Mouse (Mus musculus) retina, adult 2 months (tissue): ENCODE results near the gene Acox2.

Source experiments
- DNase-seq: peaks from one replicate; pipeline ENCODE4 v3.0.0-alpha.2; 2012; ENCODE audit warnings: low read depth, low spot score

The Acox2 gene

GRCm38 (mm10) chr14:8250141-8250871 lies 8.8 kb downstream of the Acox2 start:
- no peak for DNase-seq

- no peak for DNase-seq
These were observed 9.9 kb downstream of the Acox2 start for GRCm38 (mm10) chr14:8249206-8249605.

- no peak for DNase-seq
These were observed 12.3 kb downstream of the Acox2 start for GRCm38 (mm10) chr14:8246878-8247277.

GRCm38 (mm10) chr14:8244211-8244611 lies 14.9 kb downstream of the Acox2 start:
- DNase-seq: no peak

- no peak for DNase-seq
These were observed 15.8 kb downstream of the Acox2 start for GRCm38 (mm10) chr14:8243136-8243888.

- DNase-seq: no peak
These were observed 16.7 kb downstream of the Acox2 start for GRCm38 (mm10) chr14:8242388-8242920.

GRCm38 (mm10) chr14:8241816-8242215 lies 17.3 kb downstream of the Acox2 start:
- DNase-seq: no peak

- no peak for DNase-seq
These were observed 25.9 kb downstream of the Acox2 start for GRCm38 (mm10) chr14:8233252-8233651.

GRCm38 (mm10) chr14:8232155-8232910 lies 26.8 kb downstream of the Acox2 start:
- no peak for DNase-seq

- no peak for DNase-seq
These were observed 29.7 kb downstream of the Acox2 start for GRCm38 (mm10) chr14:8229367-8230019.

- no peak for DNase-seq
These were observed 34.3 kb downstream of the Acox2 start for GRCm38 (mm10) chr14:8224805-8225204.

- DNase-seq: no peak
These were observed 35.5 kb downstream of the Acox2 start for GRCm38 (mm10) chr14:8223506-8224293.

- no peak for DNase-seq
These were observed 36.6 kb downstream of the Acox2 start for GRCm38 (mm10) chr14:8222561-8222960.

- no peak for DNase-seq
These were observed 38.2 kb downstream of the Acox2 start for GRCm38 (mm10) chr14:8220912-8221311.

- no peak for DNase-seq
These were observed 38.8 kb downstream of the Acox2 start for GRCm38 (mm10) chr14:8220306-8220705.

- DNase-seq: no peak
These were observed 39.3 kb downstream of the Acox2 start for GRCm38 (mm10) chr14:8219876-8220275.

GRCm38 (mm10) chr14:8218730-8219380 lies 40.3 kb downstream of the Acox2 start:
- no peak for DNase-seq

- no peak for DNase-seq
These were observed 40.9 kb downstream of the Acox2 start for GRCm38 (mm10) chr14:8218238-8218637.

- DNase-seq: no peak
These were observed 43.1 kb downstream of the Acox2 start for GRCm38 (mm10) chr14:8216100-8216499.

- DNase-seq: no peak
These were observed 43.9 kb downstream of the Acox2 start for GRCm38 (mm10) chr14:8215208-8215778.
